In genomic region chr4:118589053-118589732, GRCm38 (mm10) we compare ENCODE assay signal across 21 mouse cellular contexts. TPM values are rescaled to one million over a fixed set of nuclear protein-coding genes. Genes with fewer than 3 reads are reported as not detected.
DNase-seq lines count a peak whose midpoint lies in the region; ATAC-seq and TF ChIP-seq lines count a peak whose summit lies in the region.
"Had no signal": no experiment of that assay in that cellular context is flagged by ENCODE, and none has a peak within 500 bp of the region (broad histone marks: within the 10 kb centered on the region; RNA-seq: fewer than 3 reads in every experiment).

No protein-coding gene starts in this region.

- H3K4me1 ChIP-seq in limb, embryonic 13.5 days = peaks cover 18% of the 10 kb centered on the region
- H3K4me1 ChIP-seq in limb, embryonic 10.5 days = peaks cover 17% of the 10 kb centered on the region
- H3K4me1 ChIP-seq in hindbrain, embryonic 10.5 days (replicated peaks) = peaks cover 22% of the 10 kb centered on the region
- H3K4me1 ChIP-seq in hindbrain, postnatal 0 days (ENCODE audit: insufficient read depth, low read length) = no peaks in the 10 kb centered on the region
- H3K4me1 ChIP-seq in midbrain, postnatal 0 days (ENCODE audit: insufficient read depth, low read length) = no peaks in the 10 kb centered on the region
- H3K4me1 ChIP-seq: liver, embryonic 13.5 days had no signal

- H3K27ac ChIP-seq in limb, embryonic 13.5 days = no peak overlapping the region
- no peak overlapping the region for H3K27ac ChIP-seq in limb, embryonic 10.5 days
- peak overlapping the region; percentile 67; the same call in 1 of the 2 replicates for H3K27ac ChIP-seq in hindbrain, embryonic 10.5 days
- H3K27ac ChIP-seq in hindbrain, postnatal 0 days = peak overlapping the region; percentile 8; the same call in 1 of the 2 replicates
- peak overlapping the region; percentile 44 for H3K27ac ChIP-seq in midbrain, postnatal 0 days (ENCODE audit: low read depth, low read length)
- H3K27ac ChIP-seq: heart, embryonic 10.5 days; liver, embryonic 13.5 days; stomach, postnatal 0 days had no signal

- H3K4me3 ChIP-seq in limb, embryonic 13.5 days = no peak overlapping the region
- H3K4me3 ChIP-seq in limb, embryonic 10.5 days = no peak overlapping the region
- H3K4me3 ChIP-seq in hindbrain, embryonic 10.5 days = no peak overlapping the region
- no peak overlapping the region for H3K4me3 ChIP-seq in hindbrain, postnatal 0 days (ENCODE audit: low read length)
- no peak overlapping the region for H3K4me3 ChIP-seq in midbrain, postnatal 0 days (ENCODE audit: low read depth, low read length)
- H3K4me3 ChIP-seq: erythroblast, embryonic 14.5 days; heart, embryonic 10.5 days; liver, embryonic 13.5 days had no signal

- H3K9ac ChIP-seq in limb, embryonic 13.5 days = no peak overlapping the region
- H3K9ac ChIP-seq in hindbrain, postnatal 0 days (replicated peaks; ENCODE audit: low read length) = no peak overlapping the region
- no peak overlapping the region for H3K9ac ChIP-seq in midbrain, postnatal 0 days (replicated peaks; ENCODE audit: low read length, poor library complexity, severe bottlenecking)
- H3K9ac ChIP-seq: liver, embryonic 13.5 days had no signal

- no peaks in the 10 kb centered on the region for H3K27me3 ChIP-seq in limb, embryonic 13.5 days
- no peaks in the 10 kb centered on the region for H3K27me3 ChIP-seq in limb, embryonic 10.5 days (ENCODE audit: low read depth, poor library complexity, severe bottlenecking)
- H3K27me3 ChIP-seq in hindbrain, embryonic 10.5 days (ENCODE audit: insufficient read depth, poor library complexity, severe bottlenecking) = peaks cover 5% of the 10 kb centered on the region; the same call in 1 of the 2 replicates
- H3K27me3 ChIP-seq in hindbrain, postnatal 0 days (ENCODE audit: insufficient read depth, low read length) = no peaks in the 10 kb centered on the region
- no peaks in the 10 kb centered on the region for H3K27me3 ChIP-seq in midbrain, postnatal 0 days (ENCODE audit: insufficient read depth, low read length)
- H3K27me3 ChIP-seq: liver, embryonic 13.5 days had no signal

- no peaks in the 10 kb centered on the region for H3K9me3 ChIP-seq in limb, embryonic 13.5 days
- H3K9me3 ChIP-seq in limb, embryonic 10.5 days (replicated peaks) = no peaks in the 10 kb centered on the region
- H3K9me3 ChIP-seq in hindbrain, embryonic 10.5 days = peaks cover 5% of the 10 kb centered on the region; the same call in 1 of the 2 replicates
- H3K9me3 ChIP-seq in hindbrain, postnatal 0 days (ENCODE audit: low read length) = no peaks in the 10 kb centered on the region
- H3K9me3 ChIP-seq in midbrain, postnatal 0 days (ENCODE audit: low read length) = no peaks in the 10 kb centered on the region
- H3K9me3 ChIP-seq: heart, embryonic 10.5 days; liver, embryonic 13.5 days had no signal

- ATAC-seq in limb, embryonic 13.5 days (ENCODE audit: low FRiP score, low read depth) = no peak
- peak; percentile 63; the same call in 1 of the 2 replicates for ATAC-seq in hindbrain, postnatal 0 days
- no peak for ATAC-seq in midbrain, postnatal 0 days (ENCODE audit: low FRiP score)
- ATAC-seq: lung, postnatal 0 days had no signal

- no peak for TF ChIP-seq CTCF in hindbrain, postnatal 0 days (IDR thresholded peaks at IDR 0.05; ENCODE audit: low read depth)
- no peak for TF ChIP-seq CTCF in midbrain, postnatal 0 days (IDR thresholded peaks at IDR 0.05)

- no peak for DNase-seq in limb, embryonic 10.5 days (ENCODE audit: low spot score)
- DNase-seq in hindbrain, embryonic 10.5 days (ENCODE audit: low spot score) = no peak
- no peak for DNase-seq in hindbrain, postnatal 0 days (ENCODE audit: low spot score)
- no peak for DNase-seq in midbrain, postnatal 0 days (ENCODE audit: low spot score)
- DNase-seq in kidney, adult 18-20 months = no peak
- no peak for DNase-seq in ovary, postnatal 10 days (ENCODE audit: low spot score)
- DNase-seq in spleen, postnatal 4 days (ENCODE audit: low spot score in 2 of 2) = no peak
- DNase-seq: adrenal gland, postnatal 25 days; cerebellum, adult 9-10 months; kidney, adult 9 months; layer of hippocampus, postnatal 36 days; liver, embryonic 13.5 days; thymus, postnatal 25 days had no signal

- no peaks in the 10 kb centered on the region for H3K36me3 ChIP-seq in limb, embryonic 13.5 days
- H3K36me3 ChIP-seq in limb, embryonic 10.5 days = no peaks in the 10 kb centered on the region
- H3K36me3 ChIP-seq in hindbrain, embryonic 10.5 days = no peaks in the 10 kb centered on the region
- H3K36me3 ChIP-seq in hindbrain, postnatal 0 days (ENCODE audit: insufficient read depth, low read length) = no peaks in the 10 kb centered on the region
- no peaks in the 10 kb centered on the region for H3K36me3 ChIP-seq in midbrain, postnatal 0 days (ENCODE audit: insufficient read depth, low read length)
- H3K36me3 ChIP-seq: heart, embryonic 10.5 days; liver, embryonic 13.5 days had no signal

- 74% methylated on average over 12 of the region's 12 CpGs for WGBS in limb, embryonic 13.5 days
- WGBS in limb, embryonic 10.5 days = 70% methylated on average over 12 of the region's 12 CpGs
- 62% methylated on average over 12 of the region's 12 CpGs for WGBS in hindbrain, embryonic 10.5 days
- 61% methylated on average over 12 of the region's 12 CpGs for whole genome bisulfite sequencing in hindbrain, postnatal 0 days
- WGBS in midbrain, postnatal 0 days = 59% methylated on average over 12 of the region's 12 CpGs

- H3K4me2 ChIP-seq in limb, embryonic 13.5 days (replicated peaks) = 0 out of 2 replicates have a peak overlapping the region, but pooled peaks have one; percentile 9
- no peak overlapping the region for H3K4me2 ChIP-seq in hindbrain, postnatal 0 days (ENCODE audit: low read depth, low read length)
- H3K4me2 ChIP-seq in midbrain, postnatal 0 days (ENCODE audit: low read depth, low read length, poor library complexity, severe bottlenecking) = no peak overlapping the region
- H3K4me2 ChIP-seq: liver, embryonic 13.5 days had no signal

RNA-seq across cellular contexts. Expression of gene Cfap57, which starts 31.4 kb away (rescaled TPM):
- 0.13 and 0.31 TPM in 2 replicates for polyA plus RNA-seq in limb, embryonic 13.5 days (2015; fragmentation: Nextera tagmentation; extraction: Ambion mirVana)
- 0.36 and 0.64 TPM in 2 replicates for polyA plus RNA-seq in limb, embryonic 10.5 days (2016; fragmentation: Nextera tagmentation; extraction: Ambion mirVana)
- polyA plus RNA-seq in hindbrain, embryonic 10.5 days (2016; fragmentation: Nextera tagmentation; extraction: Ambion mirVana) = 0.71 and 1.3 TPM in 2 replicates
- total RNA-seq in hindbrain, postnatal 0 days (2014; rRNA removed) = 0.65 and 1.3 TPM in 2 replicates
- polyA plus RNA-seq in hindbrain, postnatal 0 days (2015; fragmentation: Nextera tagmentation; extraction: Ambion mirVana) = 0.70 and 1.2 TPM in 2 replicates
- total RNA-seq in midbrain, postnatal 0 days (2014; rRNA removed) = 0.82 and 1.1 TPM in 2 replicates
- 1.4 TPM in 2 replicates for polyA plus RNA-seq in midbrain, postnatal 0 days (2015; fragmentation: Nextera tagmentation; extraction: Ambion mirVana)
- total RNA-seq: adrenal gland, postnatal 25 days; gastrocnemius, adult 18-20 months had no signal
- polyA plus RNA-seq: spleen, adult 2 months had no signal

RNA-seq across cellular contexts. Expression of gene Ebna1bp2, which starts 31.4 kb away (rescaled TPM):
- 130 and 134 TPM in 2 replicates for polyA plus RNA-seq in limb, embryonic 13.5 days (2015; fragmentation: Nextera tagmentation; extraction: Ambion mirVana)
- polyA plus RNA-seq in limb, embryonic 10.5 days (2016; fragmentation: Nextera tagmentation; extraction: Ambion mirVana) = 180 and 228 TPM in 2 replicates
- 148 and 192 TPM in 2 replicates for polyA plus RNA-seq in hindbrain, embryonic 10.5 days (2016; fragmentation: Nextera tagmentation; extraction: Ambion mirVana)
- total RNA-seq in hindbrain, postnatal 0 days (2014; rRNA removed) = 31.6 and 40.0 TPM in 2 replicates
- 85.4 and 98.5 TPM in 2 replicates for polyA plus RNA-seq in hindbrain, postnatal 0 days (2015; fragmentation: Nextera tagmentation; extraction: Ambion mirVana)
- 29.4 and 40.7 TPM in 2 replicates for total RNA-seq in midbrain, postnatal 0 days (2014; rRNA removed)
- 76.7 and 83.8 TPM in 2 replicates for polyA plus RNA-seq in midbrain, postnatal 0 days (2015; fragmentation: Nextera tagmentation; extraction: Ambion mirVana)

RNA-seq across cellular contexts. Expression of gene Tmem125, which starts 45.3 kb away (rescaled TPM):
- 1.8 and 2.0 TPM in 2 replicates for polyA plus RNA-seq in limb, embryonic 13.5 days (2015; fragmentation: Nextera tagmentation; extraction: Ambion mirVana)
- polyA plus RNA-seq in limb, embryonic 10.5 days (2016; fragmentation: Nextera tagmentation; extraction: Ambion mirVana) = 0.34 and 0.54 TPM in 2 replicates
- 0.71 and 1.1 TPM in 2 replicates for polyA plus RNA-seq in hindbrain, embryonic 10.5 days (2016; fragmentation: Nextera tagmentation; extraction: Ambion mirVana)
- 0.90 and 4.8 TPM in 2 replicates for total RNA-seq in hindbrain, postnatal 0 days (2014; rRNA removed)
- polyA plus RNA-seq in hindbrain, postnatal 0 days (2015; fragmentation: Nextera tagmentation; extraction: Ambion mirVana) = 0.64 and 0.83 TPM in 2 replicates
- 0.19 and 0.22 TPM in 2 replicates for total RNA-seq in midbrain, postnatal 0 days (2014; rRNA removed)
- 0.14 and 0.23 TPM in 2 replicates for polyA plus RNA-seq in midbrain, postnatal 0 days (2015; fragmentation: Nextera tagmentation; extraction: Ambion mirVana)
- total RNA-seq: adrenal gland, postnatal 25 days; gastrocnemius, adult 18-20 months; hematopoietic stem cell, adult 5-6 weeks had no signal
- polyA plus RNA-seq: erythroblast, embryonic 14.5 days had no signal

Comparison
In these comparisons a context has a peak if more than half of its experiments do, and no peak if none do; other contexts are left out.
1. H3K27ac ChIP-seq: peak in hindbrain, embryonic 10.5 days (single experiment), hindbrain, postnatal 0 days (single experiment) and midbrain, postnatal 0 days (single experiment); none in limb, embryonic 13.5 days (single experiment) and limb, embryonic 10.5 days (single experiment).